Mouse (Mus musculus) cerebellum, adult 2 months (tissue): ENCODE data around the gene Aqr.

Source experiments
- CTCF ChIP-seq: fragments of 200-500 bp; IDR thresholded peaks from 2 replicates; pipeline ENCODE4 v1.5.1; 2011; ENCODE audit warnings: low read depth, mild to moderate bottlenecking, control low read depth, low read length, moderate library complexity, borderline replicate concordance; ENCODE audit not compliant: insufficient read depth
- POLR2A ChIP-seq: fragments of 200-500 bp; IDR thresholded peaks from 2 replicates; pipeline ENCODE4 v1.6.1; 2011; ENCODE audit warnings: low read length, control low read depth, borderline replicate concordance; ENCODE audit not compliant: insufficient read depth

DNA sequence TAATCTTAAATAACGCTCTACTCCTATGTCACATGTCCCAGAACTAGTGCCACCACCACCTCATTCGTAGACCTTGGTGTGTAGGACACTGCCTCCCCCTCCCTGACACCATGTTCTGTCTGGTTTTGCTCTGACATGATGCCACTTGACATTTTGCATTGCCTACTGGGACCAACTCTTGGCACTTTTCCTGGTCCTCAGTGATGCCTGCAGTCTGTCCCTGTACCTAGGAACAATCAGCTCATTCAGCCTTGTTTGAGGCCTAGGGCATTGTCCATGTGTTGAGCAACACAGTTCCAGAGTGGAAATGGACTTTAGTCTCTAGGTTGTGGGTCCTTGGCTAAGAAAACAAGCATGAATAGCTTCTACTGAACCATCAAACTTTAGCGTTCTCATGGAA, 97.0 kb downstream of the Aqr start:
- no peak for TF ChIP-seq CTCF
- TF ChIP-seq POLR2A, result no peak
